Mouse (Mus musculus) kidney, adult 2 months (tissue): ENCODE results near the gene Malsu1.

ENCODE experiments used
- CTCF ChIP-seq: fragments of 200-500 bp; conservative IDR thresholded peaks from 2 replicates; pipeline ENCODE4 v1.5.1; 2011; ENCODE audit warnings: low read depth, mild to moderate bottlenecking, control low read depth, low read length, moderate library complexity, mixed read lengths; ENCODE audit not compliant: insufficient read depth, insufficient read length
- POLR2A ChIP-seq: fragments of 200-500 bp; IDR thresholded peaks from one replicate; pipeline ENCODE4 v1.6.1; 2011; ENCODE audit warnings: low read depth, low read length, control low read depth

DNA sequence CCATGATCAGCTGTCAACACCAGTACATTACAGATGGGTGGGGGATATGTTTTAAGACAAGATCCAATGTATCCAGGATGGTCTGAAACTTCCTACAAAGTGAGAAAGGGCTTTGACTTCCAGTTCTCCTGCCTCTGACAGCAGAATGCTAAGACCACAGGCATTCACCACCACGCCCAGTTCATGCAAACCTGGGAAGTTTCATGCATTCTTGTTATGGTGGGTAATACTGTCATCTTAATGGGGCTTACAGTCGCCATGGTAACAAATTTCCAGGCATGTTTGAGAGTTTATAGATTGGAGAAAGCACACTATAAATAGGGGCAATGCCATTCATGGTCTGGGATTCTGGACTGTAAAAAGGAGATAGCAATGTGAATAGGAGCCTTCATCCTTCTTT, 35.6 kb downstream of the Malsu1 start:
- no peak for TF ChIP-seq CTCF
- no peak for TF ChIP-seq POLR2A
